Mouse (Mus musculus) ES-Bruce4 (cell line): Measurements from ENCODE around the gene Vegfb.

Experiments used
- CTCF ChIP-seq: IDR thresholded peaks from one replicate; pipeline ENCODE4 v1.8.1; 2011; ENCODE audit warnings: low read depth, low read length
- POLR2A ChIP-seq: IDR thresholded peaks from one replicate; pipeline ENCODE4 v1.8.1; 2011; ENCODE audit warnings: low read length; ENCODE audit not compliant: insufficient read depth

DNA sequence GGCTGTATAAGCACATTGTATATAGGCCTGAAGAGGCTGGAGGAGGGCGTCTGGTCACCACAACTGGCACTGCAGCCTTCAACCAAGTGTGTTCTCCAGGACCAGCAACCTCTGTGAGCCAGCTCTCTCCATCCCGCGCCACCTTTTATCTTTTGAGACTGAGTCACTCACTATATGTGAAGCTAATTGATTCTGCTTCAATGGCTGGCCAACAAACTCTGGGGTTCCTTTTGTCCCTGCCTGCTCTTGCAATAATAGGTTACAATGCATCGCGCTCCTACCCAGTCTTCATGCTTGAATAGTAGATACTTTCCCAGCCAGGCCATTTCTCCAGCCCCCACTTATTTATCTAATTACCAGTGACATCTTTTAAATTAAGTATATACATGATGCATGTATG lies 3.8 kb downstream of the Vegfb start:
- TF ChIP-seq POLR2A (no peak), CTCF (no peak)
